Mouse (Mus musculus) embryonic facial prominence, embryonic 15.5 days (tissue): ENCODE measurements around the gene Gsg1l. TPM values are rescaled to one million over a fixed set of nuclear protein-coding genes. Genes with fewer than 3 reads are reported as not detected.

Experiments
- ATAC-seq: fragments of 200-750 bp; cut with Nextera tagmentation; 2 replicates; pipeline ENCODE4 v1.8.0; 2017; ENCODE audit warnings: low read depth, moderate TSS enrichment; ENCODE audit not compliant: insufficient number of reproducible peaks, low FRiP score, low TSS enrichment
- H3K27ac ChIP-seq: fragments of 300-500 bp; sonication (generic); replicated peaks from 2 replicates; pipeline ENCODE4 v1.5.1; 2015; ENCODE audit warnings: mild to moderate bottlenecking, inconsistent platforms
- H3K27me3 ChIP-seq: fragments of 300-500 bp; sonication (generic); 2 replicates; pipeline ENCODE4 v1.6.1; 2015; ENCODE audit warnings: inconsistent platforms
- H3K36me3 ChIP-seq: fragments of 300-500 bp; sonication (generic); 2 replicates; pipeline ENCODE4 v1.6.1; 2015; ENCODE audit warnings: mild to moderate bottlenecking, inconsistent platforms
- H3K4me1 ChIP-seq: fragments of 300-500 bp; sonication (generic); 2 replicates; pipeline ENCODE4 v1.6.1; 2015; ENCODE audit warnings: inconsistent platforms
- H3K4me2 ChIP-seq: fragments of 300-500 bp; sonication (generic); replicated peaks from 2 replicates; pipeline ENCODE4 v1.6.1; 2015; ENCODE audit warnings: mild to moderate bottlenecking, inconsistent platforms
- H3K4me3 ChIP-seq: fragments of 300-500 bp; sonication (generic); replicated peaks from 2 replicates; pipeline ENCODE4 v1.5.1; 2015; ENCODE audit warnings: mild to moderate bottlenecking, inconsistent platforms
- H3K9ac ChIP-seq: fragments of 300-500 bp; sonication (generic); 2 replicates; pipeline ENCODE4 v1.6.1; 2015; ENCODE audit warnings: inconsistent platforms
- H3K9me3 ChIP-seq: fragments of 300-500 bp; sonication (generic); replicated peaks from 2 replicates; pipeline ENCODE4 v1.6.1; 2016; ENCODE audit warnings: inconsistent platforms
- WGBS: fragments of 180-500 bp; shearing (Covaris S2); methylation state at CpG from one replicate; pipeline ENCODE4 v1.1.7; 2015; 5-methylcytosine and 5-hydroxymethylcytosine counted together
- polyA plus RNA-seq: library from polyadenylated mRNA; unstranded; fragments of >200 nt; fragmentation: Nextera tagmentation; extraction: Ambion mirVana; gene quantifications from 2 replicates; pipeline ENCODE4 v1.2.1, GENCODE M21; 2015

The Gsg1l gene
- polyA plus RNA-seq, 1 experiment from 2014 or later, result 2.6 TPM

- no peak; the same call in 1 of the 2 replicates for ATAC-seq
- H3K9ac ChIP-seq, result no peak overlapping the region
- 49% methylated on average over 10 of the region's 10 CpGs for WGBS
Measured at GRCm38 (mm10) chr7:126031598-126032364, 50.4 kb downstream of the Gsg1l start.

GRCm38 (mm10) chr7:126027410-126027809 lies 54.8 kb downstream of the Gsg1l start:
- no peak for ATAC-seq
- 53% methylated on average over 1 of the region's 1 CpGs for whole genome bisulfite sequencing
- Histone ChIP-seq H3K27me3 (no peaks in the 10 kb centered on the region), H3K9ac (no peak overlapping the region), H3K4me2 (no peak overlapping the region), H3K9me3 (no peaks in the 10 kb centered on the region), H3K4me3 (no peak overlapping the region), H3K4me1 (peaks cover 7% of the 10 kb centered on the region), H3K27ac (no peak overlapping the region), H3K36me3 (no peaks in the 10 kb centered on the region)

More at GRCm38 (mm10) chr7:126031598-126032364, 50.4 kb downstream of the Gsg1l start:
- H3K4me2 ChIP-seq, result no peak overlapping the region
- H3K36me3 ChIP-seq, result no peaks in the 10 kb centered on the region
- H3K27me3 ChIP-seq, result no peaks in the 10 kb centered on the region
- no peak overlapping the region for H3K4me3 ChIP-seq
- H3K9me3 ChIP-seq, result no peaks in the 10 kb centered on the region
- H3K27ac ChIP-seq, result no peak overlapping the region
- peaks cover 17% of the 10 kb centered on the region for H3K4me1 ChIP-seq

- no peak for ATAC-seq
Measured at GRCm38 (mm10) chr7:126026600-126026999, 55.6 kb downstream of the Gsg1l start.

GRCm38 (mm10) chr7:126019966-126020365 lies 62.2 kb downstream of the Gsg1l start:
- Histone ChIP-seq H3K36me3 (no peaks in the 10 kb centered on the region), H3K27me3 (no peaks in the 10 kb centered on the region), H3K4me1 (0 out of 2 replicates have a peak, but pooled peaks cover 3% of the 10 kb centered on the region), H3K9ac (no peak overlapping the region), H3K9me3 (no peaks in the 10 kb centered on the region), H3K4me2 (no peak overlapping the region), H3K4me3 (no peak overlapping the region), H3K27ac (no peak overlapping the region)
- 45% methylated on average over 6 of the region's 6 CpGs for WGBS
- ATAC-seq, result no peak

More at GRCm38 (mm10) chr7:126026600-126026999, 55.6 kb downstream of the Gsg1l start:
- H3K9ac ChIP-seq, result no peak overlapping the region
- no peaks in the 10 kb centered on the region for H3K9me3 ChIP-seq
- H3K4me2 ChIP-seq, result no peak overlapping the region
- no peaks in the 10 kb centered on the region for H3K36me3 ChIP-seq
- peaks cover 3% of the 10 kb centered on the region for H3K4me1 ChIP-seq
- WGBS, result 60% methylated on average over 5 of the region's 5 CpGs
- no peak overlapping the region for H3K27ac ChIP-seq
- H3K27me3 ChIP-seq, result no peaks in the 10 kb centered on the region
- no peak overlapping the region for H3K4me3 ChIP-seq

- H3K4me2 ChIP-seq, result no peak overlapping the region
Measured at GRCm38 (mm10) chr7:126019321-126019720, 62.9 kb downstream of the Gsg1l start.

GRCm38 (mm10) chr7:126017455-126017854 lies 64.8 kb downstream of the Gsg1l start:
- Histone ChIP-seq H3K9me3 (no peaks in the 10 kb centered on the region), H3K4me3 (no peak overlapping the region), H3K27ac (no peak overlapping the region), H3K4me1 (peaks cover 3% of the 10 kb centered on the region; the same call in 1 of the 2 replicates), H3K9ac (no peak overlapping the region), H3K27me3 (no peaks in the 10 kb centered on the region), H3K36me3 (no peaks in the 10 kb centered on the region), H3K4me2 (no peak overlapping the region)
- 91% methylated on average over 4 of the region's 4 CpGs for WGBS
- no peak for ATAC-seq

More at GRCm38 (mm10) chr7:126019321-126019720, 62.9 kb downstream of the Gsg1l start:
- Histone ChIP-seq H3K27me3 (no peaks in the 10 kb centered on the region), H3K27ac (no peak overlapping the region), H3K9me3 (no peaks in the 10 kb centered on the region), H3K4me3 (no peak overlapping the region), H3K9ac (no peak overlapping the region), H3K36me3 (no peaks in the 10 kb centered on the region), H3K4me1 (0 out of 2 replicates have a peak, but pooled peaks cover 3% of the 10 kb centered on the region)
- 30% methylated on average over 9 of the region's 9 CpGs for WGBS
- ATAC-seq, result no peak

- ATAC-seq, result peak; percentile 21; the same call in 1 of the 2 replicates
Measured at GRCm38 (mm10) chr7:126012325-126013021, 69.7 kb downstream of the Gsg1l start.

GRCm38 (mm10) chr7:126008789-126009148 lies 73.4 kb downstream of the Gsg1l start:
- H3K9me3 ChIP-seq, result no peaks in the 10 kb centered on the region
- peak; percentile 52 for ATAC-seq
- no peaks in the 10 kb centered on the region for H3K27me3 ChIP-seq
- H3K4me1 ChIP-seq, result peaks cover 9% of the 10 kb centered on the region
- H3K36me3 ChIP-seq, result no peaks in the 10 kb centered on the region
- no peak overlapping the region for H3K4me3 ChIP-seq
- peak overlapping the region; percentile 5; the same call in 1 of the 2 replicates for H3K27ac ChIP-seq
- H3K9ac ChIP-seq, result no peak overlapping the region
- WGBS, result 45% methylated on average over 7 of the region's 7 CpGs
- no peak overlapping the region for H3K4me2 ChIP-seq

More at GRCm38 (mm10) chr7:126012325-126013021, 69.7 kb downstream of the Gsg1l start:
- Histone ChIP-seq H3K36me3 (no peaks in the 10 kb centered on the region), H3K4me2 (no peak overlapping the region), H3K27me3 (no peaks in the 10 kb centered on the region), H3K4me3 (no peak overlapping the region), H3K27ac (no peak overlapping the region), H3K9ac (no peak overlapping the region), H3K9me3 (no peaks in the 10 kb centered on the region), H3K4me1 (peaks cover 9% of the 10 kb centered on the region)
- WGBS, result 32% methylated on average over 11 of the region's 11 CpGs

GRCm38 (mm10) chr7:126008139-126008788 lies 73.9 kb downstream of the Gsg1l start:
- Histone ChIP-seq H3K4me1 (peaks cover 9% of the 10 kb centered on the region), H3K4me2 (no peak overlapping the region), H3K9me3 (no peaks in the 10 kb centered on the region), H3K27me3 (no peaks in the 10 kb centered on the region), H3K9ac (no peak overlapping the region), H3K4me3 (no peak overlapping the region), H3K27ac (peak overlapping the region; percentile 5; the same call in 1 of the 2 replicates), H3K36me3 (no peaks in the 10 kb centered on the region)
- ATAC-seq, result no peak
- WGBS, result 60% methylated on average over 4 of the region's 4 CpGs

GRCm38 (mm10) chr7:126007132-126007910 lies 74.9 kb downstream of the Gsg1l start:
- no peak overlapping the region for H3K27ac ChIP-seq
- no peak for ATAC-seq
- no peaks in the 10 kb centered on the region for H3K9me3 ChIP-seq
- no peak overlapping the region for H3K4me3 ChIP-seq
- no peak overlapping the region for H3K9ac ChIP-seq
- H3K27me3 ChIP-seq, result no peaks in the 10 kb centered on the region
- H3K4me2 ChIP-seq, result no peak overlapping the region
- H3K36me3 ChIP-seq, result no peaks in the 10 kb centered on the region
- H3K4me1 ChIP-seq, result peaks cover 9% of the 10 kb centered on the region; the same call in 1 of the 2 replicates
- WGBS, result 62% methylated on average over 10 of the region's 10 CpGs
